Mouse (Mus musculus) liver, embryonic 13.5 days (tissue): ENCODE data around the gene Otub2. TPM values are rescaled to one million over a fixed set of nuclear protein-coding genes. Genes with fewer than 3 reads are reported as not detected.

Experiments
- ATAC-seq: fragments of 200-750 bp; cut with Nextera tagmentation; 2 replicates; pipeline ENCODE4 v1.8.0; 2017; ENCODE audit warnings: low read depth, mild to moderate bottlenecking, moderate number of reproducible peaks, moderate library complexity
- DNase-seq: peaks from one replicate; pipeline ENCODE4 v3.0.0; 2022
- H3K27ac ChIP-seq: fragments of 300-500 bp; sonication (generic); 2 replicates; pipeline ENCODE4 v1.5.1; 2015; ENCODE audit warnings: moderate library complexity, mild to moderate bottlenecking, inconsistent platforms
- H3K27me3 ChIP-seq: fragments of 300-500 bp; sonication (generic); 2 replicates; pipeline ENCODE4 v1.6.1; 2015; ENCODE audit warnings: mild to moderate bottlenecking, inconsistent platforms
- H3K36me3 ChIP-seq: fragments of 300-500 bp; sonication (generic); 2 replicates; pipeline ENCODE4 v1.6.1; 2015; ENCODE audit warnings: mild to moderate bottlenecking, inconsistent platforms
- H3K4me1 ChIP-seq: fragments of 300-500 bp; sonication (generic); replicated peaks from 2 replicates; pipeline ENCODE4 v1.6.1; 2015; ENCODE audit warnings: inconsistent platforms
- H3K4me2 ChIP-seq: fragments of 300-500 bp; sonication (generic); 2 replicates; pipeline ENCODE4 v1.6.1; 2015; ENCODE audit warnings: inconsistent platforms, mild to moderate bottlenecking, moderate library complexity
- H3K4me3 ChIP-seq: fragments of 300-500 bp; sonication (generic); replicated peaks from 2 replicates; pipeline ENCODE4 v1.5.1; 2015; ENCODE audit warnings: mild to moderate bottlenecking, inconsistent platforms
- H3K9ac ChIP-seq: fragments of 300-500 bp; sonication (generic); 2 replicates; pipeline ENCODE4 v1.6.1; 2015; ENCODE audit warnings: mild to moderate bottlenecking, inconsistent platforms
- H3K9me3 ChIP-seq: fragments of 300-500 bp; sonication (generic); replicated peaks from 2 replicates; pipeline ENCODE4 v1.6.1; 2016; ENCODE audit warnings: inconsistent platforms
- WGBS: fragments of 180-500 bp; shearing (Covaris S2); methylation state at CpG from one replicate; pipeline ENCODE4 v1.1.7; 2015; ENCODE audit not compliant: insufficient replicate concordance; 5-methylcytosine and 5-hydroxymethylcytosine counted together
- polyA plus RNA-seq: library from polyadenylated mRNA; unstranded; fragments of >200 nt; fragmentation: Nextera tagmentation; extraction: Ambion mirVana; gene quantifications from 2 replicates; pipeline ENCODE4 v1.2.1, GENCODE M21; 2015

Gene Otub2
- polyA plus RNA-seq, result 20.8 and 23.1 TPM in 2 replicates

DNA sequence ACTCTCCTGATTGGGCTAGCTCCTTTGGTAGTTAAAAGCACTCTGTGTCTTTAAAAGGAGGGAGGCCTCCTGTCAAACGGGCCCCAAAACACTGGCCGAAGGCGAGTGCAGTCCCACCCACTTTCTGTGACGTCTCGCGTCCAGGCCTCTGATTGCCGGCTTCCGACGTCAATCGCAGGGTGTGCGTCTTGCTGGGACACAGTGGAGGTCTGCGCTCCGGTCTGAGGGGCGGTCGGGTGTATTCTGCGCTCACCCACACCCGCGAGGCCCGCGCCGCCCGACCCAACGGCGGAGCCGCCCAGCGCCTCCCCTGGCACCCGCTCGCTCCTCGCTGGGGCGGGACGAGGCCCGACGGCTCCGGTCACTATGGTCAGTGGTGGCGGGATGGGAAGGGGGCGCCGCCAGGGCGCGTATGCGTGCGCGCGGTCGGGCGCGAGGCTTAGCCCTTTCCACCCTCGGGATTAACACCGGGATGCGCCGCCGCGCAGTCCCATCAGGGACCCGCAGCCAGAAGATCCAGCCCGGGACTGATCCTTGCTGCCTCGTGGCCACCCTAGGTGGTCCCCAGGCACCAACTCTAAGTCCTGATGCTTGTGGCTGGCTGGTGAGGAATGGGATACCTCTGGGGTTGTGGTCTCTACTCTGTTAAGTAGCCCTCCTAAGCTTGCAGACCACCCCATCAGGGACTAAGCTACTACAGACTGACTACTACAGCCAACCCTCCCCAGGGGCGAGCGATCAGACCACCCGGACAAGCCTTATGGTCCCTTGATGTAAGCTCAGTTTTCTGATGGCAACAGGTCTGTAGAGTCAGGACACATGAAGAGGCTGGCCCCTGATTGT, at the start of gene Otub2:
TSS of gene Otub2 (plus strand) at position 178 of the 843 bp plus-strand sequence.
- H3K4me1 ChIP-seq, result peaks cover 65% of the 10 kb centered on the region
- H3K4me2 ChIP-seq, result peak within 1 kb of the TSS; percentile 82
- H3K9ac ChIP-seq, result peak within 1 kb of the TSS; percentile 97
- peak; percentile 96 for DNase-seq
- peak; percentile 89 for ATAC-seq
- H3K27me3 ChIP-seq, result no peaks in the 10 kb centered on the region
- H3K36me3 ChIP-seq, result peaks cover 26% of the 10 kb centered on the region
- peak within 1 kb of the TSS; percentile 94 for H3K4me3 ChIP-seq
- under 1% methylated on average over 58 of the region's 58 CpGs for whole genome bisulfite sequencing
- no peaks in the 10 kb centered on the region for H3K9me3 ChIP-seq
- peak within 1 kb of the TSS; percentile 99 for H3K27ac ChIP-seq

GRCm38 (mm10) chr12:103341212-103341611, 47.3 kb upstream of the Otub2 start:
- Histone ChIP-seq H3K4me3 (no peak overlapping the region), H3K9ac (no peak overlapping the region), H3K4me1 (no peaks in the 10 kb centered on the region), H3K9me3 (no peaks in the 10 kb centered on the region), H3K4me2 (no peak overlapping the region), H3K27me3 (no peaks in the 10 kb centered on the region), H3K27ac (no peak overlapping the region), H3K36me3 (no peaks in the 10 kb centered on the region)
- DNase-seq (no peak), ATAC-seq (no peak)
- WGBS, result 20% methylated on average over 5 of the region's 5 CpGs

DNA sequence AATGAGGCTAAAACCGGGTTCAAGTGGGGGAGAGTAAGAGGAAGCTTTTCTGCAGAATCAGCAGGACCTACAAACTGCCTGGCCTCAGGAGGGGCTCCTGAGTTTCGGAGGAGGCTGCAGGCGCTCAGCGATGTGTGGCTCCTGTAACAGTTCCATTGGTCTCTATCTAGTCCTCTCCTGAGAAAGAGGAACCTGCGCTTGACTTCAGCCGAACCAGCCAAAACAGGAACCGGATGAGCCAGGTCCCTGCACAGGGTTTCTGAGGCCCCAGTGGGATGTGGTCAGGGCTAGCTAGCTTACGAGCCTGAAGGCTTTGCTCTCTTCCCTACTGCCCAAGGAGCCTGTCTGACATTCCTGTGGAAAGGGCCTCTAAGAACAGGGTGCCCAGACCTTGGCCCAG, 45.0 kb upstream of the Otub2 start:
- Histone ChIP-seq H3K4me3 (no peak overlapping the region), H3K4me2 (no peak overlapping the region), H3K27ac (no peak overlapping the region), H3K9ac (no peak overlapping the region), H3K36me3 (no peaks in the 10 kb centered on the region), H3K9me3 (no peaks in the 10 kb centered on the region), H3K4me1 (no peaks in the 10 kb centered on the region; the same call in 1 of the 2 replicates), H3K27me3 (no peaks in the 10 kb centered on the region)
- ATAC-seq (peak; percentile 59), DNase-seq (no peak)
- 17% methylated on average over 8 of the region's 8 CpGs for WGBS

GRCm38 (mm10) chr12:103344934-103345333, 43.5 kb upstream of the Otub2 start:
- Histone ChIP-seq H3K4me2 (no peak overlapping the region), H3K9me3 (no peaks in the 10 kb centered on the region), H3K4me1 (no peaks in the 10 kb centered on the region; the same call in 1 of the 2 replicates), H3K4me3 (no peak overlapping the region), H3K9ac (no peak overlapping the region), H3K27me3 (no peaks in the 10 kb centered on the region), H3K27ac (no peak overlapping the region), H3K36me3 (no peaks in the 10 kb centered on the region)
- ATAC-seq (no peak), DNase-seq (no peak)
- 63% methylated on average over 7 of the region's 7 CpGs for WGBS

GRCm38 (mm10) chr12:103346945-103347344, 41.5 kb upstream of the Otub2 start:
- Histone ChIP-seq H3K4me1 (no peaks in the 10 kb centered on the region; the same call in 1 of the 2 replicates), H3K9me3 (no peaks in the 10 kb centered on the region), H3K36me3 (no peaks in the 10 kb centered on the region), H3K4me2 (no peak overlapping the region), H3K9ac (no peak overlapping the region), H3K27me3 (no peaks in the 10 kb centered on the region), H3K27ac (no peak overlapping the region), H3K4me3 (no peak overlapping the region)
- DNase-seq (no peak), ATAC-seq (no peak)
- 69% methylated on average over 8 of the region's 8 CpGs for WGBS

DNA sequence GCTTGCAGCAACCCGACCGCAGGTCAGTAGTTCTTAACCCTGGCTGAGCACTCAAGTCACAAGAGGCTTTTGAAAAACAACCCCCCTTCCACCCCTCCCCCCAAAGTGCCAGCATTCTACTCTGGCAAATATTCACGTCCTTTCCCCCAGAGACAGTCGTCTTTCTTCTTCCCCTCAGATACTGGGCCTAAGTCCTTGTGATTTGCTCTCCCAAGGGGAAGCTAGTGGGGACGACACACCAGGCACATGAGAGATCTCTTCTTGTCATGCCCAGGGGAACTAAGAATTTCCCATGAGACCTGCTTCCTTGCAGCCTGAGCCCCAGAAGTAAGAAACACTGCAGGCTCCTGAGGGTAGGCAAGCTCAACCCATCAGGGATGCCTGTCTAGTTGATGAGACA, 41.1 kb upstream of the Otub2 start:
- H3K27ac ChIP-seq, result no peak overlapping the region
- H3K4me2 ChIP-seq, result no peak overlapping the region
- H3K27me3 ChIP-seq, result no peaks in the 10 kb centered on the region
- no peak overlapping the region for H3K9ac ChIP-seq
- no peaks in the 10 kb centered on the region; the same call in 1 of the 2 replicates for H3K4me1 ChIP-seq
- H3K36me3 ChIP-seq, result no peaks in the 10 kb centered on the region
- no peaks in the 10 kb centered on the region for H3K9me3 ChIP-seq
- 54% methylated on average over 5 of the region's 5 CpGs for WGBS
- no peak for ATAC-seq
- H3K4me3 ChIP-seq, result no peak overlapping the region
- DNase-seq, result no peak

GRCm38 (mm10) chr12:103348506-103348905, 40.0 kb upstream of the Otub2 start:
- Histone ChIP-seq H3K27ac (no peak overlapping the region), H3K4me1 (no peaks in the 10 kb centered on the region; the same call in 1 of the 2 replicates), H3K4me2 (no peak overlapping the region), H3K9ac (no peak overlapping the region), H3K4me3 (no peak overlapping the region), H3K9me3 (no peaks in the 10 kb centered on the region), H3K36me3 (no peaks in the 10 kb centered on the region), H3K27me3 (no peaks in the 10 kb centered on the region)
- 1% methylated on average over 3 of the region's 3 CpGs for WGBS
- ATAC-seq (peak; percentile 45; the same call in 1 of the 2 replicates), DNase-seq (peak; percentile 50)

- Histone ChIP-seq H3K27me3 (0 out of 2 replicates have a peak, but pooled peaks cover 5% of the 10 kb centered on the region), H3K4me2 (no peak overlapping the region), H3K9me3 (no peaks in the 10 kb centered on the region), H3K4me1 (no peaks in the 10 kb centered on the region; the same call in 1 of the 2 replicates), H3K27ac (no peak overlapping the region), H3K4me3 (no peak overlapping the region), H3K9ac (no peak overlapping the region), H3K36me3 (no peaks in the 10 kb centered on the region)
- 73% methylated on average over 6 of the region's 6 CpGs for WGBS
- ATAC-seq, result no peak
- DNase-seq, result no peak
Observed at GRCm38 (mm10) chr12:103352735-103353134, 35.7 kb upstream of the Otub2 start.

- H3K27me3 ChIP-seq, result 0 out of 2 replicates have a peak, but pooled peaks cover 5% of the 10 kb centered on the region
- no peaks in the 10 kb centered on the region for H3K4me1 ChIP-seq
- H3K9ac ChIP-seq, result no peak overlapping the region
- DNase-seq (no peak), ATAC-seq (no peak)
- no peak overlapping the region for H3K27ac ChIP-seq
- 21% methylated on average over 5 of the region's 5 CpGs for WGBS
- no peaks in the 10 kb centered on the region for H3K9me3 ChIP-seq
- H3K36me3 ChIP-seq, result no peaks in the 10 kb centered on the region
- H3K4me3 ChIP-seq, result no peak overlapping the region
- no peak overlapping the region for H3K4me2 ChIP-seq
Observed at GRCm38 (mm10) chr12:103353538-103353937, 34.9 kb upstream of the Otub2 start.

DNA sequence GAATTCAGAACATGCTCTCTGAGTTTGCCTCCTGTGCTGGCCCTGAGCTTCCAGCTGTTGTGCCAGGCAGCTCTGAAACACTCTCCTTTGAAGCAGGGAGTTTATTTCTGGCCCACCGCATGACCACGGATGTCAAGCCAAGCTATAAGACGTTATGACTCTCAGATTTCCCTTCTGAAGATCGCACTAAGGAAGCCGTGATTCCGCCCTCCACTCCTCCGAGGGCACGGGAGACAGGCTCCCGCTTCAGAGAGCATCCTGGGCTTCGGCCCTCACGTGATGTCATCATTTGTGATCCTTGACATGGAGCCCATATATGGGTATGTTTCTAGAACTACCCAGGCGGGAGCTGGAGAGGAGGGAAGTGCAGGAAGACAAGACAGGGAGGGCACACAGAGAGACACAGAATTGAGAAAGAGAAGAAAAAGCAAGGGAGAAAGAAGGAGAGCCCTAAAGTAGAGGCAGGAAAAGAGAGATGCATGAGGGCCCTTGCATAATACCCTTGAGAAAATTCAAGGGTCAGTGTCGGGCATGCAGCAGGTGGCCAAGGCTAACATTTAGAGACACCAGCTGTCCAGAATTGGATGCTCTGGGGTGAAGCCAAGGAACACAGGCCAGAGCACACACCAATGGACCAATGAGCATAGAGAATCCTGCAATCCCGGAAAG, 32.6 kb upstream of the Otub2 start, which contains the start of gene Asb2:
TSS of gene Asb2 (minus strand) at position 256 of the 669 bp plus-strand sequence.
- Histone ChIP-seq H3K9me3 (no peaks in the 10 kb centered on the region), H3K4me1 (no peaks in the 10 kb centered on the region), H3K27ac (no peak within 1 kb of the TSS), H3K4me3 (no peak within 1 kb of the TSS), H3K27me3 (0 out of 2 replicates have a peak, but pooled peaks cover 5% of the 10 kb centered on the region), H3K36me3 (no peaks in the 10 kb centered on the region), H3K4me2 (no peak within 1 kb of the TSS), H3K9ac (no peak within 1 kb of the TSS)
- no peak for ATAC-seq
- 51% methylated on average over 14 of the region's 14 CpGs for WGBS
- no peak for DNase-seq

DNA sequence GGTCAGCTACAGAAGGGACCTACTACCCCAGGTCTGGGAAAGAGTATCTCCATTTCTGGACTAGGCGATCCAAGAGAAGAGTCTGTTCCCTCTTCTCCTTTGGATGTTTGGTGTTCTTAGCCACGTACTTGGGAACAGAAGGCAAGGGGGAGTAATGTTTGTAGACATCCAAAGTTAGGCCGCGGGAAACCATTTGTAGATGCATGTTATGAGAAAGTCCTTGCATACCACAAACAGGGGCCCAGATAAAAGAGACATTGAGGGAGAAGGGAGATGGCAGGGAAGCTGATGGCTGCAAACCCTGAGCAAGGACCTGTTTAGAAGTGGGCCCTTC, 32.1 kb upstream of the Otub2 start:
- Histone ChIP-seq H3K4me3 (no peak overlapping the region), H3K27ac (no peak overlapping the region), H3K36me3 (no peaks in the 10 kb centered on the region), H3K4me1 (no peaks in the 10 kb centered on the region), H3K27me3 (0 out of 2 replicates have a peak, but pooled peaks cover 5% of the 10 kb centered on the region), H3K9ac (no peak overlapping the region), H3K4me2 (no peak overlapping the region), H3K9me3 (no peaks in the 10 kb centered on the region)
- ATAC-seq, result no peak
- DNase-seq, result no peak
- WGBS, result 73% methylated on average over 4 of the region's 4 CpGs
